Mouse (Mus musculus): ENCODE results near the gene Tsc22d1.
A peak's percentile ranks its signal among the peaks of the same experiment; 100 is the strongest.

- no peak for TF ChIP-seq CTCF (IDR thresholded peaks at IDR 0.05)
- TF ChIP-seq EP300 (IDR thresholded peaks at IDR 0.05; ENCODE audit: insufficient read depth, low read depth, low read length), result peak; percentile 74; the same call in 1 of the 2 replicates
- peak; percentile 84 for TF ChIP-seq POLR2A (IDR thresholded peaks at IDR 0.05; ENCODE audit: insufficient read depth, low read depth, low read length)
Measured at GRCm38 (mm10) chr14:76505439-76506220, 90.9 kb downstream of the Tsc22d1 start.
